Comparison of ENCODE assay signal across 18 mouse cellular contexts in the genomic region with DNA sequence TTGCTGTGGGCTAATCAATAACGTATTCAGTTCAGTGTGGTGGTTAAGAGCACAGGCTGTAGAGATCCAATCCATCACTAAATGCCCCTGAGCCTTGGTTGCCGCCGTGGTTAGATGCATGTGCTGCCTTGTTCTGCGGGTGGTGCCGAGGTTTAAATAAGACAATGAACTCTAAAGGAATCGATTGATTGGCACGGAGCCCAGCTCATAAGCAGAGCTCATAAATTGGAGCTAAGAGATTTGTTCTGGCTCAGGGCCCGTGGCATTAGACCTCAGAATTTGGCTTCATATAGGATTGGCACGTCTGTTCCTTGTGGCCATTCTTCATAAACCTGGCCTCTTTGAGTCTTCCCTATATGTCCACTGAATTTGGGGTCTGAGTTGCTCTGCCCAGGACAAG. TPM values are rescaled to one million over a fixed set of nuclear protein-coding genes. Genes with fewer than 3 reads are reported as not detected.
DNase-seq lines count a peak whose midpoint lies in the region; ATAC-seq and TF ChIP-seq lines count a peak whose summit lies in the region.
"Had no signal": no experiment of that assay in that cellular context is flagged by ENCODE, and none has a peak within 500 bp of the region (broad histone marks: within the 10 kb centered on the region; RNA-seq: fewer than 3 reads in every experiment).

No protein-coding gene starts in this region.

- no peak for TF ChIP-seq POLR2A in brain, embryonic 14.5 days (IDR thresholded peaks at IDR 0.05; ENCODE audit: borderline replicate concordance, extremely low read depth, insufficient read depth, insufficient read length, poor library complexity, severe bottlenecking)

- H3K27ac ChIP-seq in liver, embryonic 12.5 days = peak overlapping the region; percentile 25; the same call in 1 of the 2 replicates
- no peak overlapping the region for H3K27ac ChIP-seq in liver, embryonic 16.5 days (ENCODE audit: low read length)
- H3K27ac ChIP-seq: gastrocnemius, adult 2 months; heart, adult 2 months; heart, embryonic 15.5 days; limb, embryonic 13.5 days had no signal

- H3K36me3 ChIP-seq in liver, embryonic 12.5 days = no peaks in the 10 kb centered on the region
- no peaks in the 10 kb centered on the region for H3K36me3 ChIP-seq in liver, embryonic 16.5 days (ENCODE audit: control insufficient read depth, insufficient read depth)
- H3K36me3 ChIP-seq: G1E; heart, embryonic 15.5 days had no signal

- peaks cover 29% of the 10 kb centered on the region for H3K4me1 ChIP-seq in liver, embryonic 12.5 days
- peaks cover 6% of the 10 kb centered on the region for H3K4me1 ChIP-seq in liver, embryonic 16.5 days (ENCODE audit: control insufficient read depth, low read depth, low read length)

- peak overlapping the region; percentile 30 for H3K4me2 ChIP-seq in liver, embryonic 12.5 days
- peak overlapping the region; percentile 13; the same call in 1 of the 2 replicates for H3K4me2 ChIP-seq in liver, embryonic 16.5 days (ENCODE audit: low read depth, low read length)
- H3K4me2 ChIP-seq: heart, embryonic 15.5 days; limb, embryonic 13.5 days had no signal

- ATAC-seq in liver, embryonic 12.5 days = no peak
- ATAC-seq in liver, embryonic 16.5 days (ENCODE audit: low read depth) = no peak
- ATAC-seq: lung, postnatal 0 days had no signal

- TF ChIP-seq CTCF in brain, embryonic 14.5 days (IDR thresholded peaks at IDR 0.05; ENCODE audit: borderline replicate concordance, extremely low read depth, insufficient read depth, insufficient read length) = no peak

- no peak overlapping the region for H3K9ac ChIP-seq in liver, embryonic 12.5 days
- H3K9ac ChIP-seq in liver, embryonic 16.5 days (ENCODE audit: low read depth, low read length) = no peak overlapping the region
- H3K9ac ChIP-seq: heart, embryonic 15.5 days; limb, embryonic 13.5 days had no signal

- DNase-seq in liver (no peak), MN1 (ENCODE audit: low spot score) (peak; percentile 71)
- DNase-seq in brain, embryonic 14.5 days (ENCODE audit: low read depth) = peak; percentile 62
- no peak for DNase-seq in Muller cell, postnatal 12 days (ENCODE audit: inconsistent ontology term)
- DNase-seq in layer of hippocampus, postnatal 25 days (ENCODE audit: extremely low spot score in 1 of 2, low spot score in 1 of 2) = no peak
- DNase-seq: adrenal gland, postnatal 14 days; cerebellum, adult 18-20 months; gastrocnemius, adult 2 months; heart, adult 2 months; kidney, adult 18-20 months; kidney, postnatal 14 days; spleen, adult 18-20 months had no signal

- H3K4me3 ChIP-seq in liver, embryonic 12.5 days = no peak overlapping the region
- H3K4me3 ChIP-seq in liver, embryonic 16.5 days (ENCODE audit: low read depth, low read length) = no peak overlapping the region
- H3K4me3 ChIP-seq: gastrocnemius, adult 2 months; heart, adult 2 months; heart, embryonic 15.5 days; limb, embryonic 13.5 days had no signal

- H3K9me3 ChIP-seq in liver, embryonic 12.5 days (replicated peaks) = no peaks in the 10 kb centered on the region
- H3K9me3 ChIP-seq in liver, embryonic 16.5 days (replicated peaks; ENCODE audit: control insufficient read depth, low read length) = no peaks in the 10 kb centered on the region
- H3K9me3 ChIP-seq: G1E; heart, embryonic 15.5 days; limb, embryonic 13.5 days had no signal

- WGBS in liver, embryonic 12.5 days (ENCODE audit: insufficient replicate concordance) = 71% methylated on average over 9 of the region's 9 CpGs
- WGBS in liver, embryonic 16.5 days (ENCODE audit: insufficient replicate concordance) = 61% methylated on average over 9 of the region's 9 CpGs

- no peaks in the 10 kb centered on the region for H3K27me3 ChIP-seq in liver, embryonic 12.5 days (replicated peaks)
- no peaks in the 10 kb centered on the region for H3K27me3 ChIP-seq in liver, embryonic 16.5 days (ENCODE audit: control insufficient read depth, insufficient read depth, low read depth, low read length)
- H3K27me3 ChIP-seq: heart, embryonic 15.5 days; limb, embryonic 13.5 days had no signal

RNA-seq across cellular contexts. Expression of a gene that starts 29.5 kb away (rescaled TPM):
- polyA plus RNA-seq in liver, embryonic 12.5 days (2016; fragmentation: Nextera tagmentation; extraction: Ambion mirVana) = 7.1 and 8.5 TPM in 2 replicates
- polyA plus RNA-seq in brain, embryonic 14.5 days (2012; rRNA removed) = 14.9 and 19.3 TPM in 2 replicates
- polyA plus RNA-seq in liver, embryonic 16.5 days (2015; fragmentation: Nextera tagmentation; extraction: Ambion mirVana) = 3.8 and 3.9 TPM in 2 replicates
- 10 to 100 TPM; 32.1 to 39.8 TPM for total RNA-seq in layer of hippocampus, postnatal 25 days (2021)
- polyA plus RNA-seq: G1E had no signal

Comparison
In these comparisons a context has a peak if more than half of its experiments do, and no peak if none do; other contexts are left out.
1. DNase-seq: peak in MN1 (single experiment) and brain, embryonic 14.5 days (single experiment); none in liver (single experiment), Muller cell, postnatal 12 days (single experiment) and layer of hippocampus, postnatal 25 days (0 of 2).